Mouse (Mus musculus) liver, embryonic 15.5 days (tissue): ENCODE results near the gene Gsto1. TPM values are rescaled to one million over a fixed set of nuclear protein-coding genes. Genes with fewer than 3 reads are reported as not detected.

ENCODE experiments used
- ATAC-seq: fragments of 200-750 bp; cut with Nextera tagmentation; 2 replicates; pipeline ENCODE4 v1.8.0; 2017; ENCODE audit warnings: moderate number of reproducible peaks, mild to moderate bottlenecking, moderate library complexity; ENCODE audit not compliant: insufficient read depth
- H3K27ac ChIP-seq: fragments of 300-500 bp; sonication (generic); replicated peaks from 2 replicates; pipeline ENCODE4 v1.5.1; 2015; ENCODE audit warnings: mild to moderate bottlenecking, inconsistent platforms
- H3K27me3 ChIP-seq: fragments of 300-500 bp; sonication (generic); 2 replicates; pipeline ENCODE4 v1.6.1; 2015; ENCODE audit warnings: mild to moderate bottlenecking, inconsistent platforms
- H3K36me3 ChIP-seq: fragments of 300-500 bp; sonication (generic); replicated peaks from 2 replicates; pipeline ENCODE4 v1.6.1; 2015; ENCODE audit warnings: moderate library complexity, mild to moderate bottlenecking, inconsistent platforms
- H3K4me1 ChIP-seq: fragments of 300-500 bp; sonication (generic); replicated peaks from 2 replicates; pipeline ENCODE4 v1.6.1; 2015; ENCODE audit warnings: inconsistent platforms
- H3K4me2 ChIP-seq: fragments of 300-500 bp; sonication (generic); 2 replicates; pipeline ENCODE4 v1.6.1; 2015; ENCODE audit warnings: moderate library complexity, mild to moderate bottlenecking, inconsistent platforms
- H3K4me3 ChIP-seq: fragments of 300-500 bp; sonication (generic); replicated peaks from 2 replicates; pipeline ENCODE4 v1.5.1; 2015; ENCODE audit warnings: mild to moderate bottlenecking, inconsistent platforms
- H3K9ac ChIP-seq: fragments of 300-500 bp; sonication (generic); 2 replicates; pipeline ENCODE4 v1.6.1; 2015; ENCODE audit warnings: moderate library complexity, mild to moderate bottlenecking, inconsistent platforms
- H3K9me3 ChIP-seq: fragments of 300-500 bp; sonication (generic); replicated peaks from 2 replicates; pipeline ENCODE4 v1.6.1; 2016; ENCODE audit warnings: inconsistent platforms
- WGBS: fragments of 180-500 bp; shearing (Covaris S2); methylation state at CpG from one replicate; pipeline ENCODE4 v1.1.7; 2015; ENCODE audit warnings: mixed read lengths; ENCODE audit not compliant: insufficient replicate concordance; 5-methylcytosine and 5-hydroxymethylcytosine counted together
- polyA plus RNA-seq: library from polyadenylated mRNA; unstranded; fragments of >200 nt; fragmentation: Nextera tagmentation; extraction: Ambion mirVana; gene quantifications from 2 replicates; pipeline ENCODE4 v1.2.1, GENCODE M21; 2015

The Gsto1 gene
- polyA plus RNA-seq, 1 experiment from 2014 or later, result 122 TPM

DNA sequence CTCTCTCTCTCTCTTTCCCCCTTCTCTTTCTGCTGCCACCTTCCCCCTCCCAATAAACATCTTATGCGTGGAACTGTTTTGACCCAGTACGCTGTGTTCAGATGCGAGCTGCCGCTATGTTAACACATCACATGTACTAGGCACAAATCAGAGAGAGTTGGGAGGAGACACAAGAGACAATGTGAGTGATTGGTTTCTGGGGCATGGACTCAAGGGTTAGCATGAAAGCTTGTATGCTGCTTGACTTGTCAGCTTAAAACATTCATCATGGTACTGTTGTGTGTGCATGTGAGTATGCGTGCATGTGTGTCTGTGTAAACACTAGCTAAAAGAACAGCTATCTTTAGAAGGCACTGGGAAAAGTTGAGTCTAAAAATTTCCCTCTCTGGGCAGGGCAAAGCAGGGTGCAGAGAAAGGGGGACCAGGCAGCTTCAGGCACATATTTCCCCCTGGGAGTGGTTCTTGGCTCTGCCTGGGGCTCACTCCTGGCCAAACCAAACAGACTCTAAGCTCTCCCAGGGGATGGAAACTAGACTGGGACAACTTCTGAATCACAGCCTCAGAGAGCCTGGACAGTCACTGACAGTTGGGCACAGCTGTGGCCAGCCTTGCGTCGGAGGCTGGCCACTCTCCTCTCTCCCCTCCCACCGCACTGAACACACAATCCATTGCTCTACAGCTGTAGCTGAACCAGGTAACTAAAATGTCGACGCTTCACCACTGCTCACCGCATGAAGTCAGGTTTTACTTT lies 37.0 kb downstream of the Gsto1 start:
- no peaks in the 10 kb centered on the region for H3K27me3 ChIP-seq
- no peak overlapping the region for H3K4me2 ChIP-seq
- peaks cover 16% of the 10 kb centered on the region; the same call in 1 of the 2 replicates for H3K36me3 ChIP-seq
- no peak overlapping the region for H3K4me3 ChIP-seq
- 73% methylated on average over 11 of the region's 11 CpGs for WGBS
- no peaks in the 10 kb centered on the region for H3K9me3 ChIP-seq
- H3K27ac ChIP-seq, result no peak overlapping the region
- no peak overlapping the region for H3K9ac ChIP-seq
- ATAC-seq, result no peak
- H3K4me1 ChIP-seq, result no peaks in the 10 kb centered on the region; the same call in 1 of the 2 replicates

DNA sequence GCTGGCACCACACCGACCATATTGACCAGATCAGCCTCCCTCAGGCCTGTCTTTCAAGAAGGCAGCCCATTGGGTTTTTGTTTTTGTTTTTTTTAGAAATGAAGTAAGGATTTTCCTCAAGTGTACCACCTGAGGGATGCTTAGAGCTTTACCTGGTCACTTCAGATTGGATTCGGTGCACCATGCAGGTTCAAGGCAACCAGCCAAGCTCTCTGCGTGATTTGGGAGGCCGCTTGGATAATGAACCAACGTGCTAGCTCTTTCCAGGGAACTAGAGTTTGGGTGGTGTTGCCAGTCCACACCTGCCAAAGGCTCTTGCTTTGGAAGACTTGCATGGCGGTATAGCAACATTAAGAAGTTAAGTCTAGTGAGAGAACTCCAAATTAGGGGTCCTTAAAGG lies 38.3 kb downstream of the Gsto1 start:
- Histone ChIP-seq H3K27ac (no peak overlapping the region), H3K9ac (no peak overlapping the region), H3K27me3 (no peaks in the 10 kb centered on the region), H3K4me1 (peaks cover 10% of the 10 kb centered on the region), H3K36me3 (peaks cover 27% of the 10 kb centered on the region; the same call in 1 of the 2 replicates), H3K4me2 (no peak overlapping the region), H3K9me3 (no peaks in the 10 kb centered on the region), H3K4me3 (no peak overlapping the region)
- WGBS, result 75% methylated on average over 6 of the region's 6 CpGs
- no peak for ATAC-seq

DNA sequence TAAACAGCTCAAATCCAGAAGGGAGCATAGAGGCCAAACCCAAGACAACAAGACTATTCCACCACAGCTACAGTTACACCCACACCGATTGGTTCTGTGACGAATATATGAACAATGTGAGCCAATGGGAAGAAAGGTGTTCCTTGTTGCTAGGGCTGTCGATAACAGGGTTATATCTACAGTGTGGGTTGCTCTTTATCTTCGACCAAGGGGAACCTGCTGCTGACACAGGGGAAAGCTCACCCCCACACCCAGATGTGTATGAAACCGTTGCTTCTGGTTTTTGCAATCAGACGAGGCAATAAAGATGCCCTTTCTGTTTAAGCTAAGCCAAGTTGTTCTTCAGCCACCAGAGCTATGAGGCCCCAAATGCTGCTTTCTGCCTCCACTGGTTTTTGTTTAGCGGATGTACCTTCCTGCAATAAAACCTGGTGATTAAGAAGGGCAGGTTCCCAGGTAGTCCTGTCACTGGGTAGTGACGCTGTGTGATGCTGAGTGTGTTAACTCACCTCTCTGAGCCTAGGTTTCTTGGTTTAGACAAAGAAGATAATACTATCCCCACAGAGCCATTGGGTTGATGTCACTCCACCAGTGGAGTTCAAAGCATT lies 43.8 kb downstream of the Gsto1 start:
- ATAC-seq, result peak; percentile 86
- Histone ChIP-seq H3K36me3 (peaks cover 27% of the 10 kb centered on the region; the same call in 1 of the 2 replicates), H3K27me3 (no peaks in the 10 kb centered on the region), H3K4me3 (no peak overlapping the region), H3K27ac (peak overlapping the region; percentile 52), H3K9ac (no peak overlapping the region), H3K4me1 (peaks cover 54% of the 10 kb centered on the region), H3K9me3 (no peaks in the 10 kb centered on the region), H3K4me2 (0 out of 2 replicates have a peak overlapping the region, but pooled peaks have one; percentile 25)
- 25% methylated on average over 8 of the region's 8 CpGs for WGBS

DNA sequence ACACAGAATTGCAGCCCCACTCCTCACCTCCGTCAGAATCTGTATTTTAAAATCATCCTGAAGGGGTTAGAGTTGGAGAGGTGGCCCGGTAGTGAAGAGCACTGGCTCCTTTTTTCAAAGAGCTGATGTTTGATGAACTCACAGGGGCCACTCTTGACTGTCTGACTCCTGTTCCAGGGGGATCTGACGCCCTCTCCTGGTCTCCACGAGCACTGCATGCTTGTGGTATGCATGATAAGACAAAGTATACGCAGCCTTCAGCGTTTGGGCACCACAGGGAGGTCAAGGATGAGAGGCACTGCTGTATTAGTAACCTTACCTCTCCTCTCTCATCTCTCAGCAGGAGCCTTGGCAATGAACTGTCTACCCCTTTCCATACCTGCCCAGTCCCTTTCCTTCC lies 45.2 kb downstream of the Gsto1 start:
- Histone ChIP-seq H3K4me3 (no peak overlapping the region), H3K4me1 (peaks cover 57% of the 10 kb centered on the region), H3K27me3 (no peaks in the 10 kb centered on the region), H3K9ac (no peak overlapping the region), H3K4me2 (no peak overlapping the region), H3K9me3 (no peaks in the 10 kb centered on the region), H3K27ac (no peak overlapping the region), H3K36me3 (peaks cover 27% of the 10 kb centered on the region; the same call in 1 of the 2 replicates)
- 43% methylated on average over 6 of the region's 6 CpGs for WGBS
- ATAC-seq, result no peak

DNA sequence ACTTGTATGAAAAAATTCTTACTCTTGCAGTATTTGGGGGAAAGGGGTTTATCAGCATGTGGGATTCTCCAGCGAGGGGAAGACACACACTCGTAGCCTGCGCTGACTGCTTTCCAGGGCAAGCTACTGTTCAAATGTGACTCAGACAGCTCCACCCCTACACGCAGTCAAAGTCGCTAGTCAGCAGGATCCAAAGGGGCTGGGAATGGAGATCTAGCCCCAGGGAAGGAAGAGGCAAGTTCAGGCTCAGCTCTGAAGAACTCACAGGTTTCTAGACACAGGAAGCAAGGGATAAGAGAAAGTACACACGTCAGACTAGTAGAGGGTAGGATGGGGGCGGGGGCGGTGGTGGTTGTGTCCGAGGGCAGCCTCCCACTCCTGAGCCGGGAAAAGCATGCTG lies 45.8 kb downstream of the Gsto1 start:
- H3K4me1 ChIP-seq, result peaks cover 62% of the 10 kb centered on the region
- 76% methylated on average over 10 of the region's 10 CpGs for WGBS
- peaks cover 23% of the 10 kb centered on the region; the same call in 1 of the 2 replicates for H3K36me3 ChIP-seq
- no peak overlapping the region for H3K4me3 ChIP-seq
- no peak overlapping the region for H3K9ac ChIP-seq
- H3K27me3 ChIP-seq, result no peaks in the 10 kb centered on the region
- H3K4me2 ChIP-seq, result no peak overlapping the region
- H3K27ac ChIP-seq, result no peak overlapping the region
- H3K9me3 ChIP-seq, result no peaks in the 10 kb centered on the region
- ATAC-seq, result no peak

DNA sequence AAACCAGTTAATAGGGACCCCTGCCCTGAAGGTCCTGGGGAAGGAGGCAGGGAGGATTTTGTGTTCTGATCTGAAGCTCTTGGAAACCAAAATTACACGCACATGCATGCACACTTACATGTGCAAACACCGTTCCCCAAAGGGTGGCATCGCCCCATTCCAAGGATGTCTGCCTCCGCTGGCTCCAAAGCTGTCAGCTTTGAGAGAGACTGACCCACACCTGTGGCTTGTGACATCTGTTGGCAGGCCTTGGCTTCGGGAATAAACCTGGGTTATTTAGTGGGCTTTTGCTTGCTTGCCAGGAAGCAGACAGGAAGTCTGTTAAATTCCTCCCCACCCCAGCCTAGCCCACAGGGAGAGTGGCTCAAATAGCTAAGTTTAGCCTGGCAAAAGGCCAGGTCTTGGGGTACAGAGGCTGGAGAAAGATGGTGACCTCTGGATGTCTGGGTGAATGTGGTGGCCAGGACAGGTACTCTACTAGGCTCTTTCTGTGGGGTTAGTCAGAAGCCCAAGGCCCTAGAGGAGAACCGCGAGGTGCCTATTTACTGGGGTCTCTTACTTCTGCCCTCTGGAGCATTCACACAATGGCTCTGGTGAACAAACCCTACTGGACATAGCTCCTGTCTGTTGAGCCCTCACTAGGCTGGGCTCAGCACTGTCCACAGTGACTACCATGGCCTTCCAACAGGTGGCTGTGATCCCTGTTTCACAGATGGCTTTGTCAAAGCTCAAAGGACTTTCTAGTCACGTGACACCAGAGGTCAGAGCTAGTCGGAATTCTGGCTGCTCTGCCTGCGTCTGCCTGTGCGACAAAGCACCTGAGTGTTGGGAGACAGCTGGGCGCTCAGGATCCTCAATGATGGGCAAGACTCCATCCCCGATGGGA lies 47.8 kb downstream of the Gsto1 start:
- H3K27me3 ChIP-seq, result no peaks in the 10 kb centered on the region
- no peak overlapping the region for H3K9ac ChIP-seq
- H3K27ac ChIP-seq, result no peak overlapping the region
- no peak for ATAC-seq
- H3K4me1 ChIP-seq, result peaks cover 72% of the 10 kb centered on the region
- no peak overlapping the region for H3K4me3 ChIP-seq
- no peaks in the 10 kb centered on the region for H3K9me3 ChIP-seq
- peaks cover 3% of the 10 kb centered on the region; the same call in 1 of the 2 replicates for H3K36me3 ChIP-seq
- no peak overlapping the region for H3K4me2 ChIP-seq
- 67% methylated on average over 13 of the region's 13 CpGs for WGBS

DNA sequence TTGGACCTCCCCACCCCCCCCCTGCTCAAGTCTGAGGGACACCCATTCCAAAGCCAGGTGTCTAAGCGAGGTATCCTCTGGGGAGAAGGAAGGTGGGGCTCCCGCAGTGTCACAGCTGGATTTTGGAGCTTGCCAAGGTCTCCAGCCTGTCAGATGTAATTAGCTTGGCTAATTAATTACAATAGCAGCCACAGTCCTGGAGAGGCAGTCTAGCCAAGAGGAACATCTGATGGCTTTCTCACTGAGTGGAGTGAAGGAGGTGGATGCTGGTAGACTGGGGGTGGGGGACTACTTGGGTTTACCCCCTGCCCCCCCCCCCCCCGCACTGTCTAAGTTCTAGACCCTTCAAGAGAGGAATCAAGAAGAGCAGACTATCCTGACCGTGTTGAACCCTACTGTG lies 48.9 kb downstream of the Gsto1 start:
- Histone ChIP-seq H3K9ac (no peak overlapping the region), H3K36me3 (no peaks in the 10 kb centered on the region), H3K27me3 (no peaks in the 10 kb centered on the region), H3K27ac (no peak overlapping the region), H3K4me3 (no peak overlapping the region), H3K4me1 (peaks cover 72% of the 10 kb centered on the region), H3K4me2 (no peak overlapping the region), H3K9me3 (no peaks in the 10 kb centered on the region)
- no peak for ATAC-seq
- WGBS, result 66% methylated on average over 4 of the region's 4 CpGs

DNA sequence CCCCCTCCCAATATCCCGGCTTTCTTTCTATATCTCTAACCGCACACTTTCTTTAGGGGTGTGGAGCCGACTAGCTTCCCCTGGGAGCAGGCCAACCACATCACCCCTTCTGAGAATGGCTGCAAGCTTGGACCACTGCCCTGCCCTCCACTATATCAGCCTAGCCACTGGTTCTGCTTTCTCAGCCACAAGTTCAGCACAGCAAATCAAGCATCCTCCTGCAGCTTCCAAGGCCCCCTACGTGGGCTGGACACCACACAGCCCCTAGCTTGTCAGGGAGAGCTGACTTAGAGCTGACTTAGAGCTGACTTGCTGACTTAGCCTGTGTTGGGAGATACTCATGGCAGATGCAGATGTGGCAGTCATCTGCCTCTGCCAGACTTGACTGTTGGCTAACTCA lies 50.3 kb downstream of the Gsto1 start:
- no peak overlapping the region for H3K27ac ChIP-seq
- WGBS, result 56% methylated on average over 4 of the region's 4 CpGs
- no peaks in the 10 kb centered on the region for H3K36me3 ChIP-seq
- H3K9me3 ChIP-seq, result no peaks in the 10 kb centered on the region
- peaks cover 72% of the 10 kb centered on the region for H3K4me1 ChIP-seq
- H3K4me2 ChIP-seq, result no peak overlapping the region
- H3K4me3 ChIP-seq, result no peak overlapping the region
- H3K27me3 ChIP-seq, result no peaks in the 10 kb centered on the region
- H3K9ac ChIP-seq, result no peak overlapping the region
- no peak for ATAC-seq

DNA sequence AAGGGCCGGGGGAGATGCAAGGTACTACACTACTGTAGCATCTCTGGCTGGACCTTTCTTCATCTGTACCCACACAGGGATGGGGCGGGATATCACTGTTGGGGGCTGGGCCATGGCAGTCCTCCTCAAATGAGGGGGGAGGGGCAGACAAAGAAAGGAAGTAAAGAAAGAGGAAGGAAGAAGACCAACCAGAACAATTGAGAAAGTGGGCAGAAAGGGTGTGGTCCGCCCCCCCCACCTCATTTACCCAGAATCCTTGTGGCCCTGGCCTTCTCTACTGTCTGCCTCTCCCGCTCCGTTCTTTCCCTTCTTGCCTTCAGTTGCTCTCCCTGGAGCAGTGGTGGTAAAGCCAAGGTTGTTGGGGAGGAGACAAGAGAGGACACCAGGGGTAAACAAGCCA lies 50.8 kb downstream of the Gsto1 start:
- Histone ChIP-seq H3K4me2 (no peak overlapping the region), H3K27me3 (no peaks in the 10 kb centered on the region), H3K27ac (no peak overlapping the region), H3K9ac (no peak overlapping the region), H3K4me3 (no peak overlapping the region), H3K4me1 (peaks cover 72% of the 10 kb centered on the region), H3K36me3 (no peaks in the 10 kb centered on the region), H3K9me3 (no peaks in the 10 kb centered on the region)
- WGBS, result 71% methylated on average over 5 of the region's 5 CpGs
- no peak for ATAC-seq

DNA sequence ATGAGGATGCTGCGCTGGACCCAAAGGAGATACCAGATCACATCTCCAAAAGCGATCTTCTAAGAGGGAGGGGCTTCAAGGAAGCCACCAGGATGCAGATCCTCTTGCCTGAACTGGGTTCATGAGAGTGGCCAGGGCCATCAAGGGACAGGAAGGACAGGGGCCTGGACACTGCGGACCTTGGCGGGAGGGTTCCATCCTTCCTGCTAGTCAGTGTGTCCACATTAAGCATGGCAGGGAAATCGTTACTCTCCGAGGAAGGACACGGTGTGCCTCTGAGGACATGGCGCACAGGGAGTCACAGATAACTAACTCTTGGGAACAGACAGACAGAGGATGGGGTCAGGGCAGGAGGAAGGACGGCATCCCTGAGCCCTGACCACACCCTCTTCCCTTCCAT lies 52.8 kb downstream of the Gsto1 start:
- no peak overlapping the region for H3K9ac ChIP-seq
- peaks cover 71% of the 10 kb centered on the region for H3K4me1 ChIP-seq
- ATAC-seq, result no peak
- no peaks in the 10 kb centered on the region for H3K9me3 ChIP-seq
- H3K36me3 ChIP-seq, result 0 out of 2 replicates have a peak, but pooled peaks cover 4% of the 10 kb centered on the region
- no peak overlapping the region for H3K4me3 ChIP-seq
- no peak overlapping the region for H3K4me2 ChIP-seq
- H3K27ac ChIP-seq, result no peak overlapping the region
- 79% methylated on average over 9 of the region's 9 CpGs for WGBS
- H3K27me3 ChIP-seq, result no peaks in the 10 kb centered on the region

DNA sequence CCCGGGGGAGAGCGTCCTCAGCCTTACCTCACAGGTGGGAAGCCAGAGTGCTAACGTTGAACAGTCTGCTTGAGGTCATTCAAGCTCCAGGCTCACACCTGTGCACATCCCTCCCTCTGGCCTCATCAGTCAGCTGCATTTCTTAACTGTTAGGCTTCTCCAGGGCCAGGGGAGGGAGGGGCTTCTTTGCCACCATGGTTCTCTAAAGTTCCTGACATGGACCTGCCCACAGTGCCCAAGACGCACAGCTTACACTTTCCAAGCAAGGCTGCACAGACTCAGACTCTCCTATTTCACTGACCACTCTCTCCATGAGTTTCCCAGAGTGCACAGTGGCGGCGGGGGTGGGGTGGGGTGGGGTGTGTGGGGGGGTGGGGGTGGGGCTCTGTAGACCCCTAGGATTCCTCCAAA lies 54.2 kb downstream of the Gsto1 start:
- H3K9ac ChIP-seq, result no peak overlapping the region
- no peak for ATAC-seq
- H3K27me3 ChIP-seq, result no peaks in the 10 kb centered on the region
- 0 out of 2 replicates have a peak, but pooled peaks cover 7% of the 10 kb centered on the region for H3K36me3 ChIP-seq
- H3K9me3 ChIP-seq, result no peaks in the 10 kb centered on the region
- H3K4me2 ChIP-seq, result peak overlapping the region; percentile 48
- peaks cover 64% of the 10 kb centered on the region for H3K4me1 ChIP-seq
- H3K27ac ChIP-seq, result no peak overlapping the region
- 36% methylated on average over 6 of the region's 6 CpGs for WGBS
- H3K4me3 ChIP-seq, result no peak overlapping the region
